Mouse (Mus musculus): ENCODE data around the gene Maml1.

- TF ChIP-seq EP300 (IDR thresholded peaks at IDR 0.05; ENCODE audit: insufficient read depth, low read depth, low read length) = no peak
- no peak for TF ChIP-seq POLR2A (IDR thresholded peaks at IDR 0.05; ENCODE audit: insufficient read depth, low read length)
These were observed 34.3 kb upstream of the Maml1 start for GRCm38 (mm10) chr11:50326302-50326966.

All from ES-Bruce4 (cell line).